ENCODE assay signal across 18 mouse cellular contexts in genomic region chr13:24144858-24145257, GRCm38 (mm10).
DNase-seq lines count a peak whose midpoint lies in the region; ATAC-seq and TF ChIP-seq lines count a peak whose summit lies in the region.
"Had no signal": no experiment of that assay in that cellular context is flagged by ENCODE, and none has a peak within 500 bp of the region (broad histone marks: within the 10 kb centered on the region; RNA-seq: fewer than 3 reads in every experiment).

No protein-coding gene starts in this region.

- H3K9ac ChIP-seq in forebrain, embryonic 13.5 days, result no peak overlapping the region
- H3K9ac ChIP-seq in forebrain, embryonic 11.5 days (ENCODE audit: low read length), result no peak overlapping the region
- no peak overlapping the region for H3K9ac ChIP-seq in lung, postnatal 0 days (replicated peaks; ENCODE audit: low read depth)
- H3K9ac ChIP-seq: embryonic facial prominence, embryonic 15.5 days; heart, embryonic 13.5 days; hindbrain, embryonic 12.5 days had no signal

- H3K27ac ChIP-seq in forebrain, embryonic 13.5 days, result no peak overlapping the region
- H3K27ac ChIP-seq in forebrain, embryonic 11.5 days (ENCODE audit: low read depth, low read length), result no peak overlapping the region
- no peak overlapping the region for H3K27ac ChIP-seq in heart, embryonic 10.5 days
- H3K27ac ChIP-seq in lung, postnatal 0 days (ENCODE audit: low read length), result no peak overlapping the region
- H3K27ac ChIP-seq: embryonic facial prominence, embryonic 15.5 days; forebrain, embryonic 10.5 days; heart, adult 2 months; heart, embryonic 13.5 days; hindbrain, embryonic 12.5 days had no signal

- no peak overlapping the region for H3K4me2 ChIP-seq in forebrain, embryonic 13.5 days
- H3K4me2 ChIP-seq in forebrain, embryonic 11.5 days (ENCODE audit: low read depth, low read length, severe bottlenecking), result no peak overlapping the region
- no peak overlapping the region for H3K4me2 ChIP-seq in lung, postnatal 0 days (replicated peaks; ENCODE audit: low read depth, low read length)
- H3K4me2 ChIP-seq: embryonic facial prominence, embryonic 15.5 days; heart, embryonic 13.5 days; hindbrain, embryonic 12.5 days had no signal

- no peaks in the 10 kb centered on the region for H3K9me3 ChIP-seq in forebrain, embryonic 13.5 days (replicated peaks)
- no peaks in the 10 kb centered on the region for H3K9me3 ChIP-seq in forebrain, embryonic 11.5 days (ENCODE audit: control insufficient read depth, low read length)
- no peaks in the 10 kb centered on the region for H3K9me3 ChIP-seq in heart, embryonic 10.5 days
- H3K9me3 ChIP-seq in lung, postnatal 0 days (ENCODE audit: low read length), result no peaks in the 10 kb centered on the region
- H3K9me3 ChIP-seq: embryonic facial prominence, embryonic 15.5 days; forebrain, embryonic 10.5 days; heart, embryonic 13.5 days; hindbrain, embryonic 12.5 days had no signal

- WGBS in forebrain, embryonic 13.5 days, result 40% methylated on average over 4 of the region's 4 CpGs
- 57% methylated on average over 4 of the region's 4 CpGs for WGBS in forebrain, embryonic 11.5 days
- WGBS in heart, embryonic 10.5 days, result 49% methylated on average over 4 of the region's 4 CpGs
- 21% methylated on average over 4 of the region's 4 CpGs for WGBS in lung, postnatal 0 days

- no peak for TF ChIP-seq CTCF in lung, postnatal 0 days (IDR thresholded peaks at IDR 0.05)

- H3K4me3 ChIP-seq in forebrain, embryonic 13.5 days, result no peak overlapping the region
- H3K4me3 ChIP-seq in forebrain, embryonic 11.5 days (ENCODE audit: low read depth, low read length), result no peak overlapping the region
- no peak overlapping the region for H3K4me3 ChIP-seq in heart, embryonic 10.5 days
- no peak overlapping the region for H3K4me3 ChIP-seq in lung, postnatal 0 days (ENCODE audit: low read depth, low read length)
- H3K4me3 ChIP-seq: embryonic facial prominence, embryonic 15.5 days; erythroblast, embryonic 14.5 days; forebrain, embryonic 10.5 days; heart, adult 2 months; heart, embryonic 13.5 days; hindbrain, embryonic 12.5 days had no signal

- H3K36me3 ChIP-seq in forebrain, embryonic 13.5 days (ENCODE audit: poor library complexity, severe bottlenecking), result no peaks in the 10 kb centered on the region
- no peaks in the 10 kb centered on the region for H3K36me3 ChIP-seq in forebrain, embryonic 11.5 days (ENCODE audit: control insufficient read depth, insufficient read depth, low read length)
- no peaks in the 10 kb centered on the region for H3K36me3 ChIP-seq in heart, embryonic 10.5 days
- no peaks in the 10 kb centered on the region for H3K36me3 ChIP-seq in lung, postnatal 0 days (ENCODE audit: insufficient read depth, low read length)
- H3K36me3 ChIP-seq: forebrain, embryonic 10.5 days; heart, embryonic 13.5 days; hindbrain, embryonic 12.5 days had no signal

- peaks cover 13% of the 10 kb centered on the region; the same call in 1 of the 2 replicates for H3K4me1 ChIP-seq in forebrain, embryonic 13.5 days
- H3K4me1 ChIP-seq in forebrain, embryonic 11.5 days (replicated peaks; ENCODE audit: control insufficient read depth, insufficient read depth, low read length), result no peaks in the 10 kb centered on the region
- H3K4me1 ChIP-seq in heart, embryonic 10.5 days, result peaks cover 7% of the 10 kb centered on the region; the same call in 1 of the 2 replicates
- H3K4me1 ChIP-seq in lung, postnatal 0 days (ENCODE audit: insufficient read depth, low read depth, low read length), result peaks cover 5% of the 10 kb centered on the region; the same call in 1 of the 2 replicates
- H3K4me1 ChIP-seq: embryonic facial prominence, embryonic 15.5 days; forebrain, embryonic 10.5 days; hindbrain, embryonic 12.5 days had no signal

- H3K27me3 ChIP-seq in forebrain, embryonic 13.5 days, result no peaks in the 10 kb centered on the region
- H3K27me3 ChIP-seq in forebrain, embryonic 11.5 days (ENCODE audit: control insufficient read depth, insufficient read depth, low read length), result no peaks in the 10 kb centered on the region
- peaks cover 60% of the 10 kb centered on the region for H3K27me3 ChIP-seq in heart, embryonic 10.5 days (ENCODE audit: insufficient read depth, poor library complexity, severe bottlenecking)
- H3K27me3 ChIP-seq in lung, postnatal 0 days (replicated peaks; ENCODE audit: insufficient read depth, low read length), result no peaks in the 10 kb centered on the region
- H3K27me3 ChIP-seq: embryonic facial prominence, embryonic 15.5 days; hindbrain, embryonic 12.5 days; Patski had no signal

- no peak for TF ChIP-seq EP300 in lung, postnatal 0 days (IDR thresholded peaks at IDR 0.05)

- no peak for DNase-seq in forebrain, embryonic 11.5 days (ENCODE audit: low spot score)
- peak; percentile 24 for DNase-seq in heart, embryonic 10.5 days (ENCODE audit: low spot score)
- DNase-seq in heart, adult 8-10 months (ENCODE audit: low spot score), result no peak
- DNase-seq in lung, postnatal 0 days (ENCODE audit: low spot score), result peak; percentile 61
- no peak for DNase-seq in lung, postnatal 4 days
- peak; percentile 9 for DNase-seq in retina, postnatal 1 day
- DNase-seq in retina, embryonic 14.5 days (ENCODE audit: low spot score), result no peak
- DNase-seq: gastrocnemius, postnatal 10 days; heart, adult 2 months had no signal

- ATAC-seq in forebrain, embryonic 13.5 days, result peak; percentile 38; the same call in 1 of the 2 replicates
- ATAC-seq in forebrain, embryonic 11.5 days (replicated peaks; ENCODE audit: low FRiP score), result no peak
- peak; percentile 43; the same call in 1 of the 2 replicates for ATAC-seq in lung, postnatal 0 days
- ATAC-seq: activated CD4-positive, CD25-positive, alpha-beta regulatory T cell, adult 4 months; inflammation-experienced regulatory T-cells, adult 6 months; Patski had no signal

Comparison
In these comparisons a context has a peak if more than half of its experiments do, and no peak if none do; other contexts are left out.
1. DNase-seq: peak in heart, embryonic 10.5 days (single experiment), lung, postnatal 0 days (single experiment) and retina, postnatal 1 day (single experiment); none in forebrain, embryonic 11.5 days (single experiment), heart, adult 8-10 months (single experiment), lung, postnatal 4 days (0 of 2) and retina, embryonic 14.5 days (single experiment).